Mouse (Mus musculus) kidney, embryonic 15.5 days (tissue): ENCODE measurements around the gene Gm42420. TPM values are rescaled to one million over a fixed set of nuclear protein-coding genes. Genes with fewer than 3 reads are reported as not detected.
A peak's percentile ranks its signal among the peaks of the same experiment; 100 is the strongest.

ENCODE experiments used
- ATAC-seq: fragments of 200-750 bp; cut with Nextera tagmentation; replicated peaks from 2 replicates; pipeline ENCODE4 v1.8.0; 2017; ENCODE audit warnings: moderate TSS enrichment; ENCODE audit not compliant: low FRiP score
- H3K27ac ChIP-seq: fragments of 300-500 bp; sonication (generic); 2 replicates; pipeline ENCODE4 v1.5.1; 2015; ENCODE audit warnings: mild to moderate bottlenecking, inconsistent platforms
- H3K27me3 ChIP-seq: fragments of 300-500 bp; sonication (generic); 2 replicates; pipeline ENCODE4 v1.6.1; 2015; ENCODE audit warnings: inconsistent platforms
- H3K36me3 ChIP-seq: fragments of 300-500 bp; sonication (generic); 2 replicates; pipeline ENCODE4 v1.6.1; 2015; ENCODE audit warnings: inconsistent platforms
- H3K4me1 ChIP-seq: fragments of 300-500 bp; sonication (generic); 2 replicates; pipeline ENCODE4 v1.6.1; 2015; ENCODE audit warnings: inconsistent platforms
- H3K4me2 ChIP-seq: fragments of 300-500 bp; sonication (generic); 2 replicates; pipeline ENCODE4 v1.6.1; 2015; ENCODE audit warnings: moderate library complexity, mild to moderate bottlenecking, inconsistent platforms
- H3K4me3 ChIP-seq: fragments of 300-500 bp; sonication (generic); replicated peaks from 2 replicates; pipeline ENCODE4 v1.5.1; 2015; ENCODE audit warnings: mild to moderate bottlenecking, inconsistent platforms
- H3K9ac ChIP-seq: fragments of 300-500 bp; sonication (generic); 2 replicates; pipeline ENCODE4 v1.6.1; 2015; ENCODE audit warnings: mild to moderate bottlenecking, inconsistent platforms
- H3K9me3 ChIP-seq: fragments of 300-500 bp; sonication (generic); replicated peaks from 2 replicates; pipeline ENCODE4 v1.6.1; 2016; ENCODE audit warnings: inconsistent platforms
- WGBS: fragments of 180-500 bp; shearing (Covaris S2); methylation state at CpG from one replicate; pipeline ENCODE4 v1.1.7; 2015; ENCODE audit warnings: mixed read lengths; 5-methylcytosine and 5-hydroxymethylcytosine counted together
- polyA plus RNA-seq: library from polyadenylated mRNA; unstranded; fragments of >200 nt; fragmentation: Nextera tagmentation; extraction: Ambion mirVana; gene quantifications from 2 replicates; pipeline ENCODE4 v1.2.1, GENCODE M21; 2015

Gm42420 gene
- polyA plus RNA-seq, result 2.2 TPM in 1 of 2 replicates, not detected in the other

DNA sequence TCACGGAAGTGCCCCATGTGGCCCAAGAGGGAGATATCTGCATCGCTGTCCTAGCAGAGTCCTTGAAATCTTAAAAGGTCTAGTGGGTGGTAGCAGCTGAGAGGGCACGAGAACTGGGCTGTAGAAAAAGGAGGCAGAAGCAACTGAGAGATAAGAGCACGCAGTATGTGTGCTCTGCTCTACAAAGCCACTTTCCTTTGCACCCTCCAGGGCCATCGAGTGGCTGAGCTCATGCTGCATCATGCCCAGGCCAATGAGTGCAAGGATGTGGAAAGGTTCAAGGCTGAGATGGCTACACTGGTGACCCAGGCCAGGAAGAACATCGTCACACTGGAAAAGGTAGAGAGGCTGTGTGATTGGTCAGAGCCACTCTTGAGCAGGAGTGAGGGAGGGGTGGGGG, at the start of gene Gm42420:
Gm42420 (plus strand) TSS at position 237 of the 400 bp plus-strand sequence.
- WGBS, result 91% methylated on average over 6 of the region's 6 CpGs

DNA sequence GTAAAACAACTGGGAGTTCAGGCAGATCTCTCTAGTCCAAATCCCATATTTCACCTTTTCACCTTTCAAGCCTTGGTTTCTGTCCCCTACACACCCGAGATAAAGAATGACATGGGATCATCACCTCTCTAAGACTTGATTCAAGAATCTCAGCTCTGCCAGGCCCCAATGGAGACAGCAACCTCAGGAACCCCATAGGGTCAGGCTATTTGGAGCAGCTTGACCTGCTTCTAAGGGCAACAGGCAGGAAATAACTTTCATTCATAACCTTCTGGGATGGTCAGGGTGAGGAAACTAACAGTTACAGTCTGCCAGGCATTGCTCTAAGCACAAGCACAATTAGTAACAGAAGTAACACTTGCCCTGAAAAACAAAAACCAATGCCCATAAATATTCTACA, 48.9 kb upstream of the Gm42420 start:
- H3K27ac ChIP-seq, result no peak overlapping the region
- WGBS, result 40% methylated on average over 1 of the region's 1 CpGs
- H3K4me2 ChIP-seq, result no peak overlapping the region
- no peaks in the 10 kb centered on the region for H3K9me3 ChIP-seq
- H3K9ac ChIP-seq, result no peak overlapping the region
- peaks cover 36% of the 10 kb centered on the region for H3K4me1 ChIP-seq
- no peaks in the 10 kb centered on the region for H3K27me3 ChIP-seq
- H3K36me3 ChIP-seq, result peaks cover 9% of the 10 kb centered on the region
- H3K4me3 ChIP-seq, result no peak overlapping the region
- no peak for ATAC-seq

More for the DNA sequence above, at the start of gene Gm42420:
- Histone ChIP-seq H3K4me1 (no peaks in the 10 kb centered on the region), H3K4me3 (no peak within 1 kb of the TSS), H3K27me3 (no peaks in the 10 kb centered on the region), H3K36me3 (peaks cover 81% of the 10 kb centered on the region), H3K27ac (no peak within 1 kb of the TSS), H3K9me3 (no peaks in the 10 kb centered on the region), H3K9ac (no peak within 1 kb of the TSS), H3K4me2 (no peak within 1 kb of the TSS)
- ATAC-seq, result no peak

DNA sequence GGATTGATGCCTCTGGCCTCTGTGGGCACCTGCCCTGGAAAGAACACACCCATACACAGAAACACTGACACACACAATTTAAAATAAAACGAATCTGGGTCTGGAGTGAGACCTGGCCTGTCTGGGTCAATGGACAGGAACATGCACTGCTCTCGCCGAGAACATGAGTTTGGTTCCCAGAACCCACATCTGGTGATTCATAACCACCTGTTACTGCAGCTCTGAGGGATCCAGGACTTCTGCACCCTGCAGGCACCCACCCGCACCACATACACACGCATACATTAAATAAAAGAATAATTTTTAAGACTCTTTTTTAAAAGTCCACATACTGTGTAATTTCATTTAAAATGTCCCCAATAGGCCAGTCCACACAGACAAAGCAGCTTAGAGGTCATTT, 48.3 kb upstream of the Gm42420 start:
- no peak overlapping the region for H3K27ac ChIP-seq
- H3K9me3 ChIP-seq, result no peaks in the 10 kb centered on the region
- peaks cover 39% of the 10 kb centered on the region for H3K4me1 ChIP-seq
- peaks cover 9% of the 10 kb centered on the region for H3K36me3 ChIP-seq
- H3K27me3 ChIP-seq, result no peaks in the 10 kb centered on the region
- 92% methylated on average over 5 of the region's 5 CpGs for WGBS
- H3K9ac ChIP-seq, result no peak overlapping the region
- no peak for ATAC-seq
- no peak overlapping the region for H3K4me2 ChIP-seq
- no peak overlapping the region for H3K4me3 ChIP-seq

DNA sequence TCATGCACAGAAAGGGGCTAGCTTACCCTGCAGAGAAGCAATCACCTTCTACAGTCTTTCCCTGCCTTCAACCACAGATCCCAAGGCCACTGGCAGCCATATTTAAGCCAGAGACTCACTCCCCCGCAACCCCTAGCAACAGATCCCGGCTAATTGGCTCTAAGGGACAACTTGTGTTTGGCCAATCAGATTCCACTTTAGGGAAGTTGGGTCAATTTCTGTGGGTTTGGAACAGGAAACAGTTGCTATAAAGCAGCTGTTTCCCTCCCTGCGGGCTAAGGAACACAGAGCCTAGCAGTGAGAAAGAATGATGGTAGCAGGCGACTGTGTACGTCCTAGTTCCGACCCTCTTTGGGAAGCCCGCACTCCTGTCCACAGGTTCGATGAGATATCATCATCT, 47.3 kb upstream of the Gm42420 start:
- Histone ChIP-seq H3K4me1 (peaks cover 48% of the 10 kb centered on the region), H3K36me3 (peaks cover 9% of the 10 kb centered on the region), H3K27ac (peak overlapping the region; percentile 87), H3K27me3 (no peaks in the 10 kb centered on the region), H3K9ac (no peak overlapping the region), H3K9me3 (no peaks in the 10 kb centered on the region), H3K4me2 (no peak overlapping the region), H3K4me3 (no peak overlapping the region)
- 44% methylated on average over 8 of the region's 8 CpGs for WGBS
- no peak for ATAC-seq

DNA sequence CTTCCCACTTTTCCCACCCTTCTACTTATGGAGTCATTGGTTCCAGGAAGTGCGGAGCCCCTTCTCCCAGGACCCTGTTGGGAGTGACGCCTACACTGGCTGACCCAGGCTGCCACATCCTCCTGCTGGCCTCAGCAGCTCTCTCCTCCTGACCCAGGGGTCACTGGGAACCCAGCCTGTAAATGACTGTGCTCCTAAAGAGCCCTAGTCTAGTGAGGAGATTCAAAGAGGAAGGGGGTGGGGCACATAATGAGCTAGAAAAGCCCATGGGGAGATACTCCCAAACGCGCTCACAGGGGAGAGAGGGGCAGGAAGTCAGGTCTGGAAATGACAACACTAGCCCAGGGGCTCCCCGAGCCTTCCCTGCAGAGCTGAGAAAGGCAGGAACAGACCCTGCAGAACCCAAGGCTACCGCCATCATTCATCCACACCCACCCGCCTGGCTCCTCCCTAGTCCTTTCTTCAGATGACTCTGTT, 45.8 kb upstream of the Gm42420 start:
- no peaks in the 10 kb centered on the region for H3K9me3 ChIP-seq
- no peak overlapping the region for H3K4me3 ChIP-seq
- peak overlapping the region; percentile 42 for H3K4me2 ChIP-seq
- peak; percentile 48 for ATAC-seq
- 6% methylated on average over 7 of the region's 7 CpGs for WGBS
- H3K27me3 ChIP-seq, result no peaks in the 10 kb centered on the region
- no peak overlapping the region for H3K9ac ChIP-seq
- peaks cover 63% of the 10 kb centered on the region for H3K4me1 ChIP-seq
- H3K27ac ChIP-seq, result peak overlapping the region; percentile 87
- H3K36me3 ChIP-seq, result no peaks in the 10 kb centered on the region

DNA sequence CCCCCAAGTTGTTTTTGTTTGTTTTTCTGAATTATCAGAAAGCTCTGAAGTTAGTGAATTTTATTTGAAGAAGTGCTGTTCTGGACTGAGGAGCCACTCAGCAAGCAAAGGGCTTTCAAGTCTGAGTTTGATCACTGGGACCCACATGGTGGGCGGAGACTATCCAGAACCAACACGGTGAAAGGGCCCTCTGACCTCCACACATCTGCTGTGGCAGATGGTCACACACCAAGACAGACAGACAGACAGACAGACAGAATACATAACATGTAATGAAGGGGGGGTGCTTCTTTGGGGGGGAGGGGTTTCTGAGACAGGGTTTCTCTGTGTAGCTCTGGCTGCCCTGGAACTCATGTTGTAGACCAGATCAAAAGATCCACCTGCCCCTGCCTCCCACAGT, 45.0 kb upstream of the Gm42420 start:
- Histone ChIP-seq H3K27me3 (no peaks in the 10 kb centered on the region), H3K9ac (no peak overlapping the region), H3K4me1 (peaks cover 69% of the 10 kb centered on the region), H3K36me3 (no peaks in the 10 kb centered on the region), H3K9me3 (no peaks in the 10 kb centered on the region), H3K4me3 (no peak overlapping the region), H3K27ac (peak overlapping the region; percentile 87), H3K4me2 (peak overlapping the region; percentile 42)
- WGBS, result 50% methylated on average over 2 of the region's 2 CpGs
- no peak for ATAC-seq

DNA sequence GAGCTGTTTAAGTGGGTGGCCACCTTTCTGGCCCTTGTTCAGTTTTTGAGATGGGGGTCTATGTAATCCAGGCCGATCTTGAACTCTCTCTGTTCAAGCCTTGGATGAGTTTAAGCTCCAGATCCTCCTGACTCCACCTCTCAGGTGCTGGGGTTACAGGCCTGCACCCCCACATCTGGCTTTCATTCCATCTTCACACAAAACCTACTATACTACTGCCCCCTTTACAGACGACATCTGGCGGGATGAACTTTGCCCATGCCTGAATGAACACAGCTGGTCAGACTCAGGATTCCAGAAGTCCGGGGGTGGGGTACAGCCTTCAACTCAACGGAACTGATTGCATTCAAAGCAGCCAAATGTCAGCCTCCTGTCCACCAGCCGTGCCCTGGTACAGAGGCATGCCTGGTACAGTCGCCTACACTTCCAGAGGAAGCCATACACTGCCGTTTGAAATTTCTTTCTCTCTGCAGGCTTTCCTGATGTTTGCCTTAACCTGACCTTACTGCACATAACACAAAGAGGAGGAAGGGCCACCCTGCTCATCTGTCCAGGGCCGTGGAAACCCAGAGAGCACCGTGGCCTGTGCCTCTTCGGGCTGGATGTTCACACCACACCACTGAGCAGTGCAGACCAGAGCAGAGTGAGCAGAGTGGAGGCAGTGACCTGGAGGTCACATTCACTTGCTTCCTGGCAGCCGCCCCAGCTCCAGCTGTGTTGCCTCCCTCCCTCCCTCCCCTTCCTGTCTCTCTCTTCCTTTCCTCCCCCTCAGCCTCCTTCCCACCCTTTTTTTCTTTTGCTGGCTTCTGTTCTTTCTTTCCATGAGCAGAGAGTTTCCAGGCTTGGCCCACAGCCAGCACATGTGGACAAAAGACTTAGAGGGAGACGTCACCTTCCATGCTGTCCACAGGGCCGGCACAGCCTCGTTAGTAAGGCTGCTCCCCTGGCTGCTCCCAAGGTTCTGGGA, 42.6 kb upstream of the Gm42420 start:
- H3K36me3 ChIP-seq, result no peaks in the 10 kb centered on the region
- no peak overlapping the region for H3K9ac ChIP-seq
- H3K27me3 ChIP-seq, result no peaks in the 10 kb centered on the region
- H3K4me2 ChIP-seq, result peak overlapping the region; percentile 45
- H3K4me1 ChIP-seq, result peaks cover 88% of the 10 kb centered on the region
- no peaks in the 10 kb centered on the region for H3K9me3 ChIP-seq
- 9% methylated on average over 15 of the region's 15 CpGs for WGBS
- H3K27ac ChIP-seq, result peak overlapping the region; percentile 87
- no peak overlapping the region for H3K4me3 ChIP-seq
- ATAC-seq, result peak; percentile 89

DNA sequence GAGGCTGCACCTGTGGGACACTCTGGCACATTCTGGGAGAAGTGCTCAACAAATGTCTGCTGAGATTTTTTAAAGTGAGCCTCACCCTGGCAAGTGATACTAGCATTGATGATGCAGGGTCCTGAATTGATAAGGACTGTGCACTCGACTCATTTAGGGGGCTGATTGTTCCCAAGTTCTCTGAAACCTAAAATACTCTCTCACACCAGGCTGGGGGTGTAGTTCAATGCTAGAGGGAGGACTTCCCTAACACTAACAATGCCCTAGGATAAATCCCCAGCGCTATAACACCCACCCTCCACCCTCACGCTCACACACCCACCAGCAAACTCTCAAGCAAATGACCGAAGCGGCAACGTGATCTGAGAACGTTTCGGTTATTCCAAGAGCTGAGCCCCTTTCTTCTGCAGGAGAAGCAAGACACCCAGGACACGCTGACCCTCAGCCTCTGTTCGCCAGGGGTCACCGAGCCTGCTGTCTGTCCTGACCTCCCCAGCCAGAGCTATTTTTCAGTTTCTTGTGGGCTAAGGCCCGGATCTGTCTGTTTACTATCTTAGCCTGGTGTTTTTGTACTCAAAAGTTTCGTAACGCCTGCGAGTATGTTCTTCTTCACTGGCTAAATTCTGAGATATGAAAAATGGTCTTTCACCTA, 41.7 kb upstream of the Gm42420 start:
- WGBS, result 27% methylated on average over 15 of the region's 15 CpGs
- no peaks in the 10 kb centered on the region for H3K36me3 ChIP-seq

DNA sequence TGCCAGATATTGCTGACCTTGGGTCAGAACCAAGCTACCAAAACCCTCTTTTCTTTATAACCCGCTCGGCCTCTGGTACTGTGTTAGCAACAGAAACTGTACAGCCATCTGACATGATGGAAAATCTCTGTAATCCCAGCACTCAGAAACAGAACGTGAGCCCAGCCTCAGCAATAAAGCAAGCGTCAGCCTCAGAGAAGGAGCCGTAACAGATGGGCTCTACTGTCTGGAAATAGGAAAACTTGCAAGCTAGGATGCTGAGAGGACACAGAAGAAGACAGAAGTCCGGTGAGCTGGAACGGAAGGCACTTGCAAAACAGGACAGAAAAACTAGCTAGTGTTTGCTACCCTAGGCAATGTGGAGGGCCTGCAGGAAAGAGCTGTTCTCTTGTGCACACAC, 40.1 kb upstream of the Gm42420 start:
- peaks cover 67% of the 10 kb centered on the region for H3K4me1 ChIP-seq
- H3K4me2 ChIP-seq, result no peak overlapping the region
- ATAC-seq, result no peak
- 78% methylated on average over 7 of the region's 7 CpGs for WGBS
- no peaks in the 10 kb centered on the region for H3K9me3 ChIP-seq
- no peak overlapping the region for H3K4me3 ChIP-seq
- H3K27me3 ChIP-seq, result no peaks in the 10 kb centered on the region
- H3K27ac ChIP-seq, result peak overlapping the region; percentile 87
- H3K36me3 ChIP-seq, result no peaks in the 10 kb centered on the region
- no peak overlapping the region for H3K9ac ChIP-seq

More for the DNA sequence above, 41.7 kb upstream of the Gm42420 start:
- Histone ChIP-seq H3K9me3 (no peaks in the 10 kb centered on the region), H3K9ac (no peak overlapping the region), H3K4me3 (no peak overlapping the region), H3K4me2 (peak overlapping the region; percentile 15; the same call in 1 of the 2 replicates), H3K27me3 (no peaks in the 10 kb centered on the region), H3K4me1 (peaks cover 83% of the 10 kb centered on the region), H3K27ac (peak overlapping the region; percentile 87)
- ATAC-seq, result no peak

DNA sequence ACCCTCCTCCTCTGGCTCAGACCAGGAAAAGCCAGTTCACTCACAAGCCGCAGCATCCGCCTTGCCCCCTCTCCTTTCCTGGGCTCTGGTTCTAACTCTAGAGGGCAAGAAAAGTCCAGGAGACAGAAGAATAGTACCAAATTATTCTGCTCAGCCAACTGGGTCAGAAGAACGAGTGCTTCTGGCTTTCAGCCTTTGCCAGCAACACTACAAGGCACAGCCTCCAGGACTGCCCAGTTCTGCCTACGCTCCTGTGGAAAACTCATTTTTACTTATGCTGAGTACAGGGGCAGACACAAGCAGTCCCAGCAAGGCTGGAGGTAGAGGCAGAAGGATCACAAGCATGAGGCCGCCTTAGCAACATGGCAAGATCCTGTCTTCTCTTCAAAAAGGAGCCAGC, 37.5 kb upstream of the Gm42420 start:
- no peak overlapping the region; the same call in 1 of the 2 replicates for H3K27ac ChIP-seq
- 75% methylated on average over 5 of the region's 5 CpGs for WGBS
- no peaks in the 10 kb centered on the region for H3K27me3 ChIP-seq

DNA sequence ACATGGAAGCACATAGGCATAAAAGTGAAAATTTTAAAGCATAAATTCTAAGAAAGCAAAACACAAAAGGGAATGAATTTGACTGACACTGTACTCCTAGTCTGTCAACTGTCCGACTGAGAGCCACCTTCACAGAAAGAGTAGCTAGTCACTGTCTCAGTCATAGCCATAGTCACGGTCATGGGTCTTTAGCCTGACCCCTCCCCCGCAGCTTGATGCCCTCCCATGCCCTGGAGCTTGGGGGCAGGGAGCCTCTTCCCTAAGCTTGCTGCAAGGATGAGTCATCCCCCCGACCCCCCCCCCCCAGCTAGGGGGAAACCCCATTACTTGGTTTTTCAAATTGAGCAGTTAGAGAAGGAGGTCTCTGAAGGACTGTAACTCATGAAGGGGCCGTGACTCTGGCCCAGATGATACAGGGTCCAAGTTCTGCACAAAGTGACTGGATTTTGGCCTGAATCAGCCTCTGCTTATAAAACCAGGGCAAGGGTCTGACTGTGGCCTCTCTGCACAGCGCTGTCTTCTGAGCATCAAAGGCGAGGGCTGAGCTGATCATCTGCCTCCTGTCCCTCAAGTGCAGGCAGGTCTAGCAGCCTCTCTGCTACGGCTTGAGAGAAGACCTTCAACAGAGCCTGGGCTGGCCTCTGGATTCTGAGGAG, 33.4 kb upstream of the Gm42420 start:
- H3K4me2 ChIP-seq, result no peak overlapping the region
- no peak overlapping the region for H3K4me3 ChIP-seq
- peaks cover 53% of the 10 kb centered on the region for H3K4me1 ChIP-seq
- H3K9ac ChIP-seq, result no peak overlapping the region
- H3K9me3 ChIP-seq, result no peaks in the 10 kb centered on the region
- peaks cover 6% of the 10 kb centered on the region; the same call in 1 of the 2 replicates for H3K36me3 ChIP-seq
- no peaks in the 10 kb centered on the region for H3K27me3 ChIP-seq
- no peak for ATAC-seq
- H3K27ac ChIP-seq, result 0 out of 2 replicates have a peak overlapping the region, but pooled peaks have one; percentile 52
- WGBS, result 34% methylated on average over 8 of the region's 8 CpGs

More for the DNA sequence above, 37.5 kb upstream of the Gm42420 start:
- Histone ChIP-seq H3K4me1 (peaks cover 62% of the 10 kb centered on the region), H3K36me3 (no peaks in the 10 kb centered on the region), H3K9me3 (no peaks in the 10 kb centered on the region), H3K9ac (no peak overlapping the region), H3K4me2 (no peak overlapping the region), H3K4me3 (no peak overlapping the region)
- no peak for ATAC-seq
